Mouse (Mus musculus) embryo, embryonic 11.5 days (tissue): Measurements from ENCODE around the gene Ppp1r15b.

ENCODE experiments used
- DNase-seq: peaks from one replicate; pipeline ENCODE4 v3.0.0-alpha.2; 2012; ENCODE audit warnings: low read depth, low spot score

Gene Ppp1r15b

DNA sequence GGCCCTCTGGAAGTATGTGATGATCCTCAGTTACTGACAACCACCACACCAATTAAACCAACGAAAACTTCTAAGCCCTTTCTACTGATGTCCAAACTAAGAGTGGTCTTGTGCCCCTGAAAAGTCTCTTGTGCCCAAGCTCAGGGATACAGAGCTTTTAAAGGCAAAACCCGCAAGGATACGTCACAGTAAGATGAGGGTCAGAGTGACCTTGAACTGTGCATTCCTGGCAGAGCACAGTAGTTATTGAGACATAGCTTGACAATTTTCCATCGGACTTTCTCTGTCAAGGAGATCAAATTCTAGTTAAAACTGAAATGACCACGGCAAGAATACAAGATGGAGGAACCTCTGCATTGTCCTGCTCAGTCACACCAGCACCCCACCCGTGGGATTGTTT lies 9.7 kb upstream of the Ppp1r15b start:
- no peak for DNase-seq

DNA sequence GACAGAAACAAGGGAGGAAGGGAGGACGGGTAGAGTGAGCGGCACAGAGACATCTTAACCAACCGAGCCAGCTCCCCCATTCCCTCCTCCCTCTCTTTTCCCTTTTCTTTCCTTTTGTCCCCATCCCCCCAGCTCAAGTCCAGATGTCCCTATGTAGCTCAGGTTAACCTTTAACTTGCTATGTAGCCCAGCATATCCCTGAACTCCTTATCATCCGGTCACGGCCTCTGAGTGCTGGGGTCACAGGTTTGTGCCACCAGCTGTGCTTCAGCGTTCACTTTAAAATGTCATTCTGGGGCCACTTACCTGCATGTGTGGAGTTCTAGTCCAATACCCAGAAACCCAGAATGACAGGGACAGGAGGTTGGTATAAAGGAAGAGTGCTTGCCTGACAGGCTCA lies 6.8 kb upstream of the Ppp1r15b start:
- DNase-seq = no peak

GRCm38 (mm10) chr1:133125640-133126364 lies 5.1 kb upstream of the Ppp1r15b start:
- no peak for DNase-seq

DNA sequence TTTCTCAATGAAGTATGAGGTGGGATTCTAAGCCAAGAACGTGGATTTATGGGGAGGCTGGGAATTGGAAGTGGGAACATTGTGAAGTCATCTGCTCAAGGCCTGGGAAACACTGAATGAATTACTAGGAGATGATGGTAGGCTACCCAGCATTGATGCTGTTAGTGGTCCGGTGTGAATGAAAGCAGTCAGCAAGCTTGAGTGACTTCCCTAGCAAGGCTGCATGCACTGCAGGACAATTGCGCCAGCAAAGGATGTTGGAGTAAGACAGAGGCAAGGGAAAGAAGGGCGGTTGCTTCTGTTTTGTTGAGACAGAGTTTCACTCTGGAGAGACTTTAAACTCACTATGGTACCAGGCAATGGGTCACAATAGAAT lies 4.6 kb upstream of the Ppp1r15b start:
- DNase-seq = no peak

- DNase-seq = no peak
Observed at GRCm38 (mm10) chr1:133127328-133127727, 3.6 kb upstream of the Ppp1r15b start.

DNA sequence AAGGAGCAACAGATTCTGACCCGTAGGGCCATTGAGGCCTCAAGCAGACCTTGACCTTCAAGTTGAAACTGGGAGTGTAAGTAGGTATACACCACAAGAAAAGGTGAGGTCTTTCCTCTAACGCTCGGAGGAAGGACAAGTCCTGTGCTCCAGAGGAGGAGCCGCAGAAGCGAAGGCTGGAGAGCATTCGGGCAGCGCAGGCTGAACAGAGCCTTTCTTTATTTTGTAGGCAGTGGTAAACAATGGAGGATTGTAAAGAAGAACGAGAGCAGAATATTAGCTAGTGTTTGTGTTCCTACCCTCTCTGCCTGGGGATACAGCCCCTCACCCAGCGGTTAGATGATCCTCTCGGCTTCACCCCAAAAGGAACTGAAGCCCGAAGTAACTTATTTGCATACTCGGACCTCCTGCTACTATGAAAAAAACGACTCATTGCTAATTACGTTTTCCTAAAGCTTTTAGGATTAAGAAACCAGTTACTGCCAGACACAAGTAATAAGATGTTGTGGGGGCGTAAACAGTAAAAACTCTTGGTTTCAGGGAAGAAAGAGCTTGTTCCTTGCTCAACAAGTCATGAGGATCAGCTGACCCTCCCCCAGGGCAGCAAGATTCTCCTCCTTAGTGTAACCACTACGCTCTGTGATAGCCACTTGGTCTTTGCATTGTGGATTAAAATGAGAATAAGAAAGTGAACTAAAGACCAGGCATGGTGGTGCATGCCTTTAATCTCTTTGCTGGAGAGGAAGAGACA lies 1.3 kb upstream of the Ppp1r15b start:
- no peak for DNase-seq

- DNase-seq = no peak
Observed at GRCm38 (mm10) chr1:133131561-133131905, 590 bp downstream of the Ppp1r15b start.

GRCm38 (mm10) chr1:133131936-133132335 lies 993 bp downstream of the Ppp1r15b start:
- DNase-seq = no peak

DNA sequence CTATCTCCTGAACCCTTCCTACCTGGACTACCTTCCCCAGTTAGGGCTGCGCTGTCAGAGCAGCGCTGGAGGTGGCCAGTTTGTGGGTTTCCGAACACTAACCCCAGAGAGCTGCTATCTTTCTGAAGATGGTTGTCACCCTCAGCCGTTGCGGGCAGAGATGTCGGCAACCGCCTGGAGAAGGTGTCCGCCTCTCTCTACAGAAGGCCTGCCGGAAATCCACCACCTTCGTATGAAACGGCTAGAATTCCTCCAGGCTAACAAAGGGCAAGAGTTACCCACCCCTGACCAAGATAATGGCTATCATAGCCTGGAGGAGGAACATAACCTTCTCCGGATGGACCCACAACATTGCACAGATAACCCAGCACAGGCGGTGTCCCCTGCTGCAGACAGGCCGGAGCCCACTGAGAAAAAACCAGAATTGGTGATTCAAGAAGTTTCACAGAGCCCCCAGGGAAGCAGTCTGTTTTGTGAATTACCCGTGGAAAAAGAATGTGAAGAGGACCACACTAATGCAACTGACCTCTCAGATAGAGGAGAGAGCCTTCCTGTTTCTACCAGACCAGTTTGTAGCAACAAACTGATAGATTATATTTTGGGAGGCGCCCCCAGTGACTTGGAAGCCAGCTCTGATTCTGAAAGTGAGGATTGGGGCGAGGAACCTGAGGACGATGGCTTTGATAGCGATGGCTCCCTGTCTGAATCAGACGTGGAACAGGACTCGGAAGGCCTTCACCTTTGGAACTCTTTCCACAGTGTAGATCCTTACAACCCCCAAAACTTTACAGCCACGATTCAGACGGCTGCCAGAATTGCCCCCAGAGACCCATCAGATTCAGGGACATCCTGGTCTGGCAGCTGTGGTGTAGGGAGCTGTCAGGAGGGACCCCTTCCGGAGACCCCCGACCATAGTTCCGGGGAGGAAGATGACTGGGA lies 1.7 kb downstream of the Ppp1r15b start:
- DNase-seq = no peak

- DNase-seq = no peak
Observed at GRCm38 (mm10) chr1:133133425-133133824, 2.5 kb downstream of the Ppp1r15b start.

DNA sequence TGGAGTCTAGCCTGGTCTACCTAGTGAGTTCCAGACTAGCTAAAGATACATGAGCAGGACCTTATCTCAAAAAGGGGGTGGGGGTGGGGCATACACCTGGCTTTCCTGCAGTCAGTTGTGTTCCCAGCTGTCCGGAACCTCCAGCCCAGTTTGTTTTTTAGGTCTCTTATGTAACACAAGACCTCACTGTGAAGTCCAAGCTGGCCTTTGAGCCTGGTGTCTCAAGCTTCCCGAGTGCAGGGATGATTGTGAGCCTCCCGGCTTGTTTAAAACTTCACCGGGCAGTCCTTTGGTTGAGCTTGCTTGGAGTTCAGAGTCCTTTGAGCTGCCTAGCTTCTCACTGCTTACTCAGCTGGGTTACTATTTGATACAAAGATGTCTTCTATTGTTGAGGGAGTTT lies 3.1 kb downstream of the Ppp1r15b start:
- DNase-seq = no peak

DNA sequence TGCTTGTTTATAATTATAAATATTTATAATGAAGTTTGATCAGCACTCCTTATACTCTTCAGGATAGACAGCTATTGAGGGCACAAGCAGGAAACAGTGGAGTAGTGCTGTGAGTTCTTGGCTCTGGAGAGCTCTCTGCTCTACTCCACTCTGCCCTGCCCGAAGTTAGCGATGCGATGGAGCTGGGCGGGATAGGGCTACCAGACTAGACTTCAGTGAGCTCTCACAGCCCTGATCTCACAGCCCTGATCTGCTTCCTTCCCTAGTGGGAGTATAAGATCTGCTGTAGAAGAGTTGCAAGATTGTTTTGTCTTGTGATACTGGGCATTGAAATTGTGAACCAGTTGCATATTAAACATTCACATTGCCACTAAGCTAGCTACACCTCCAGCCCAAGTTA lies 3.9 kb downstream of the Ppp1r15b start:
- DNase-seq = no peak

DNA sequence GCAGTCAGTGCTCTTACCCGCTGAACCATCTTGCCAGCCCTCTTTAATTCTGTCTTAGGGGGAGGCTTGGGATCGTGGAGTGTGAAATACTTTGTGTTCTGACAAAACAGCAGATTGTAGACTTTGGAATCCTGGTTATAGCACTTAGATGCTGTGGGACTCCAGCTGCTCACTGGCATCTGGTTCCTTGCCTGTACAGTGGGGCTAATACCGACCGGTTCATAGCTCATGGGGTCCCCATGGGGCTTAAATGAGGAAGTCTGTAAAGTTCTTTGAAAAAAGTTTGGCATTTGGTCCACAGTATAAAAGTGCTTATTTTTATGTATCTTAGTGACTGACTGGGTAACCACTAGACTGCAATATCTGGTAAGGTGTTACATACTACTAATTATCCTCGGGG lies 4.9 kb downstream of the Ppp1r15b start:
- DNase-seq = no peak

DNA sequence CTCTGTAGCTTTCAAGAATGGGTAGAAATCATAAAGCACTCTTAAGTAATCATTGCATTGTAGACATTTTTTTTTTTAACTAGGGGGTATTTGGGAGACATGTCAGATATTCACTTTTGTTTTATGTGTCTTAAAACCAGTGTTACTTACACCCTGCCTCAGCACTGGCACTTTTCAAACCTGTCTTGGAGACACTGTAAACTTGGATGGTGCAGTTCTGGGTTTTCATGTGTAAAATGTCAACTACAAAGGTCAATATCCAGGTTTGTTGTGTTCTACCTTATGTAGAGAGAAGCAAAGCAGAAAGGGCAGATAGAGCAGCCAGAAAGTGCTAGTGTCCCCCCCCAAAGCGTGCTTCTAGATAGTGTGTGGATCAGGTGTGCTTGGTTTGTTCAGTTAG lies 7.5 kb downstream of the Ppp1r15b start:
- no peak for DNase-seq

- DNase-seq = no peak
Observed at GRCm38 (mm10) chr1:133146014-133147009, 15.4 kb downstream of the Ppp1r15b start.

DNA sequence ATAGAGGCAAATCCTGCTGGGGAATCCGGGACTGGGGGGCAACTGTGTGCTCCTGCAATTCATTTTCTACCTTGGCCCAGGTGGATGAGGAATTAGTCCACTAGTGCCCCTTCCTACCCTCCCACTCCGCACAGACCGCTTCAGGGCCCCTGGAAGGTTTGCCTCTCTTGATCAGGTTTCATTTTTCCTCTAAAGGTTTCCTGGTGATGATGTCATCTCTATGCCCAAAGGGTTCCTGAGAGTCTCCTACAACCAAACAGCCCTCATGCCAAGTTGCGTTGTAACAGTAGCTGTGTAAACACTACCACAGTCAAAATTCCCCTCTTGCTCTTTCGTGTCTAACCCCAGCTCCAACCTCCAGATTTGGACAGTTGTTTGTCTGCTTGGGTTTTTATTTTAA lies 16.4 kb downstream of the Ppp1r15b start:
- no peak for DNase-seq

DNA sequence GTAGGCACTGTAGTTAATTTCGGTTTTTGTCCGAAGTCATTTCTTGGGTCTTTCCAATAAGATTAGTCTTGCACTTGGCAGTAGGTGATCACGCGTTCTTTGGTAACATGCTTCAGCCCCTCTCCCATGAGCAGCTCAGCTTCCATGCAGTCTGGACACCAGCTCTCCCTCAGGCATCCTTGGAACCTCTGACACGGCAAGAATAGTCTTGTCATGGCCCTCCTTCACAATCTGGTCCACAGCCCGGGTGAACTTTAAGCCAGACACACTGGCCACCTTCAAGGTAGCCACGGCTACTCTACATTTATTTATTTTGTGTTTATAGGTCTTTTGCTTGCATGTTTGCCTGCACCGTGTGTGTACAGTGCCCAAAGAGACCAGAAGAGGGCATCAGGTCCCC lies 17.2 kb downstream of the Ppp1r15b start:
- no peak for DNase-seq

DNA sequence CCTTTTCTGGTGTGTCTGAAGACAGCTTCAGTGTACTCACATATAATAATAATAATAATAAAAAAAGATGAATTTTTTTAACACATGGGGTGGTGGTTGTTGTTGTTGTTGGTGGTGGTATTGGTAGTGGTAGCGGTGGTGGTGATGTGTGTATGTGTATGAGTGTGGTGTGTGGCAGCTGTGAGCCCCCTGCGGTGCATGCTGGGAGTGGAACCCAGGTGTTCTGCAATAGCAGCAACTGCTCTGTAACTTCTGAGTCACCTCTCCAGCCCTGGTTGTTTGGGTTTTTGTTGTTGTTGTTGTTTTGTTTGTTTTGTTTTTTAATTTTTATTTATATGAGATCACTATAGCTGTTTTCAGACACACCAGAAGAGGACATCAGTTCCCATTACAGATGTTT lies 19.6 kb downstream of the Ppp1r15b start:
- no peak for DNase-seq

GRCm38 (mm10) chr1:133152213-133152612 lies 21.3 kb downstream of the Ppp1r15b start:
- DNase-seq = no peak

DNA sequence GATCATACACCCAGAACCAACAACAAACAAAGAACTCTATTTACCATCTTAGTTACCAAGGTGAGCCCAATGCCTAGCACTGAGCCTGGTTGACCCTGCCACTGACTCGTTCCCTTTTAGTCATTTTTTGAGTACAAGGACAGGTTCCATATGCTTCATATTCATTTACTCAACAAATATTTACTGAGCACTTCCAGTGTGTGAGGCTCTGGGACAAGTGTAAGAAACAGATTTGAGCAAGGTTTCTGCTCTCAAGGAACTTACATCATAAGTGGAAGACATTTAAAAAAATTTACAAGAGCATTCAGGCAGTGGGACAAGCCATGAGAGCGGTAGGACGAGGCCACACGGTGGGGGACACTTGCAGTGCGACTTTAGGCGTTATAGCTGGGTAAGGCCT lies 24.3 kb downstream of the Ppp1r15b start:
- no peak for DNase-seq

- no peak for DNase-seq
Observed at GRCm38 (mm10) chr1:133159128-133159564, 28.2 kb downstream of the Ppp1r15b start.
